Mouse (Mus musculus) embryonic fibroblast, embryonic 13.5 days (primary cell): ENCODE results near the gene Tmem183a.

Experiments
- CTCF ChIP-seq: IDR thresholded peaks from 2 replicates; pipeline ENCODE4 v1.5.1; 2011; ENCODE audit warnings: mild to moderate bottlenecking, control low read depth, low read length, moderate library complexity, borderline replicate concordance; ENCODE audit not compliant: insufficient read depth
- POLR2A ChIP-seq: IDR thresholded peaks from 2 replicates; pipeline ENCODE4 v1.6.1; 2011; ENCODE audit warnings: low read depth, mild to moderate bottlenecking, control low read depth, low read length, moderate library complexity

- TF ChIP-seq CTCF (no peak), POLR2A (no peak)
Measured at GRCm38 (mm10) chr1:134307409-134307808, 54.4 kb downstream of the Tmem183a start.
